Mouse (Mus musculus): ENCODE data around the gene Grin2b.

GRCm38 (mm10) chr6:135945511-135945910 is 227.8 kb downstream of the Grin2b start:
- TF ChIP-seq POLR2A (IDR thresholded peaks at IDR 0.05; ENCODE audit: extremely low read depth, insufficient read depth, low read length) (no peak), CTCF (IDR thresholded peaks at IDR 0.05; ENCODE audit: low read depth, low read length) (no peak)
